Mouse (Mus musculus): ENCODE data around the gene Gm21748. TPM values are rescaled to one million over a fixed set of nuclear protein-coding genes. Genes with fewer than 3 reads are reported as not detected.
"Not testable (repeated sequence)": the region's sequence is repeated elsewhere in the genome, so short reads cannot be mapped to it uniquely, and the experiment has no call there.

The Gm21748 gene
- polyA plus RNA-seq (2015; fragmentation: Nextera tagmentation; extraction: Ambion mirVana) = not detected in 2 replicates

DNA sequence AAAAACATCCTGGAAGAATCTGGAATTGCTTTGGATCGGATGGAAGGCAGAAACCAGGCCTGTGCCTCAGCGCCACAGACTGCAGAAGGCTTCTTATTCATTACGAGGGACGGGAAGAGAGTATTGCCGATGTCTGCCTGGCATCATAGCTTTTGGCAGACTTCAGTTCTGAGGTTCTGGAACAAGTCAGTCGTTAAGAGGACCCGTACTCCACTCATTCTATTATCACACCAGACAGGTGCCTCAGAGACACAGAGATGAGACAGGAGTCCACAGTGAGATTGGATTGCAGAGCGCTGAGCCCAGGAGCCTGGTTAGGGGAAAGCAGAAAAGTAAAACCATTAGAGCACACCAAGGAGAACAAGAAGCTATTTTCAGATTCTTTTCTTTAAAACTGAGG lies at the start of gene Gm21748:
Gm21748 (minus strand) TSS at position 101 of the 400 bp plus-strand sequence.
- WGBS = no CpG with 5 or more reads among the region's 8 CpGs
- not testable (repeated sequence) for H3K4me3 ChIP-seq (replicated peaks; ENCODE audit: low read depth, low read length); ATAC-seq (replicated peaks; ENCODE audit: low FRiP score, low read depth)

More for the DNA sequence above, at the start of gene Gm21748:
- not testable (repeated sequence) for DNase-seq (ENCODE audit: low spot score); H3K9ac ChIP-seq (ENCODE audit: low read depth, low read length); H3K27ac ChIP-seq; H3K36me3 ChIP-seq (ENCODE audit: insufficient read depth, low read length); H3K9me3 ChIP-seq (replicated peaks; ENCODE audit: low read length); H3K4me1 ChIP-seq (replicated peaks; ENCODE audit: insufficient read depth, low read length); H3K27me3 ChIP-seq (ENCODE audit: insufficient read depth, low read length); H3K4me2 ChIP-seq (ENCODE audit: low read length)

Other genes with a start within 250 kb of the Gm21748 start
- not detected in 2 replicates for gene Gm21860, start 84.4 kb downstream of the Gm21748 start, polyA plus RNA-seq (2015; fragmentation: Nextera tagmentation; extraction: Ambion mirVana)
- gene Gm47283, start 54.4 kb downstream of the Gm21748 start, polyA plus RNA-seq (2015; fragmentation: Nextera tagmentation; extraction: Ambion mirVana) = not detected in 2 replicates